Mouse (Mus musculus): Measurements from ENCODE around the gene Rtcb.

DNA sequence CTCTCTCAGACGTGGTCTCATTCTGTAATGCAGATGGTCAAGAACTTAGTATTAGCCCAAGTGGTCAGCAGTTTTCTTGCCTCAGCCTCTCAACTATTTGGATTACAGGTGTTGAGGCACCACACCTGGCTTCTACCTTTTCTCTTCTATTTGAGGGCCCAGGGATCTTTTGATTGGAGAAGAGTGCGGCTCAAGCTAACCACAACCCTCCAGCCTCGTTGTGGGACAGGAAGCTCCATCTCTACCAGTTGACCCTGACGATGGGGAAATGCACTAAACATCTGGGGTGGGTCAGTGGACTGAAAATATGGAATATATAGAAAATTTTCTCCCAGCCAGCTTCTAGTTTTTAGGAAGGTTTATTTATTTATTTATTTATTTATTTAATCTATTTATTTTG, 34.8 kb upstream of the Rtcb start:
- TF ChIP-seq POLR2A (IDR thresholded peaks at IDR 0.05; ENCODE audit: insufficient read length, low read depth) (no peak), MYOD1 (IDR thresholded peaks at IDR 0.05; ENCODE audit: control insufficient read depth in 1 of 3, insufficient read length in 2 of 3, low read depth in 2 of 3) (no peak), MYOG (IDR thresholded peaks at IDR 0.05; ENCODE audit: control insufficient read depth in 1 of 3, insufficient read depth in 1 of 3, insufficient read length in 2 of 3, low read depth in 2 of 3) (no peak), E2F4 (IDR thresholded peaks at IDR 0.05; ENCODE audit: insufficient read depth) (no peak), USF1 (IDR thresholded peaks at IDR 0.05; ENCODE audit: low read depth) (no peak), MAX (IDR thresholded peaks at IDR 0.05; ENCODE audit: low read depth) (no peak), POLR2AphosphoS2 (IDR thresholded peaks at IDR 0.05; ENCODE audit: insufficient read length, low read depth) (no peak), REST (IDR thresholded peaks at IDR 0.05; ENCODE audit: insufficient read depth, insufficient read length) (no peak), TCF3 (IDR thresholded peaks at IDR 0.05; ENCODE audit: insufficient read length, low read depth) (no peak)
